Mouse (Mus musculus): ENCODE data around the gene Tas2r125.
"Not testable (repeated sequence)": the region's sequence is repeated elsewhere in the genome, so short reads cannot be mapped to it uniquely, and the experiment has no call there.

Gene Tas2r125

GRCm38 (mm10) chr6:132909351-132909750, at the start of gene Tas2r125:
TSS of gene Tas2r125 (plus strand) at chr6:132909651.
- ChIA-PET POLR2A (no interaction called here), CTCF (no interaction called here)

DNA sequence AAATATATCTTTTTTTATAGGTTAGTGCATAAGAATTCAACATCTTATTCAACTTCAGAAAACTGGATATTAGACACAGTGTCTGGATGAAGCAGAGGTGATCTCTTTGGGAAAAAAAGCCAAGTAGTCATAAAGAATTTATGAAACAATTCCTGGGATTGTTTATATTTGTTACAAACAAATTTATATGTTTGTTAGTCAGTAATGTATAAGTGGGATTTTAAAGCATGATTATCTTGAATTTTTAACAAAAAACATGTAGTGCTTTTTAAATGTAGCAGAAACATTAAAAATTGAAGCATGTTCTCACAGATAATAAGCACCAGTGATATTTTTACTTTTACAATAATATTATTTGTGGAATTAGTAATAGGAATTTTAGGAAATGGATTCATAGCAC, 41.7 kb upstream of the Tas2r125 start, which contains the start of gene Tas2r110:
Gene Tas2r110 (plus strand): TSS at position 301 of the 400 bp plus-strand sequence.
- ChIA-PET POLR2A (no interaction called here), CTCF (no interaction called here)

DNA sequence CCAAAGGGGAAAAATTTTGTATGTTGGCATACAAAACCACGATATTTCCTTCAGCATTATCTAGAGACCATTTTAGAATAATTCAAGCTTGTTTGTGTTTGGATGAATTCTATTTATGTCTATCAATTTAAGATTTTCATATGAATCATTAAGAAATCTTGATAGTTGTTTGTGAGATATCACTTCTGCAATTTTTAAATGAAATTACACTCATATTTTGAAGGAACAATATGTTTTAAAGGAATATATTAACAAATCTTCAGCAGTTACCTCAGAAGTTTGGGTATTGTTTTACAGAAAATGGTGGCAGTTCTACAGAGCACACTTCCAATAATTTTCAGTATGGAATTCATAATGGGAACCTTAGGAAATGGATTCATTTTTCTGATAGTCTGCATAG, 16.7 kb upstream of the Tas2r125 start, which contains the start of gene Tas2r113:
Gene Tas2r113 (plus strand): TSS at position 301 of the 400 bp plus-strand sequence.
- ChIA-PET POLR2A (no interaction called here), CTCF (no interaction called here)

GRCm38 (mm10) chr6:132941376-132941775, 31.9 kb downstream of the Tas2r125 start:
- CTCF ChIA-PET, POLR2A ChIA-PET: not testable (repeated sequence)

GRCm38 (mm10) chr6:132950802-132951201, 41.4 kb downstream of the Tas2r125 start, which contains the start of gene Tas2r129:
TSS of gene Tas2r129 (plus strand) at chr6:132951102.
- POLR2A ChIA-PET, result no interaction called here
- CTCF ChIA-PET, result no interaction called here

DNA sequence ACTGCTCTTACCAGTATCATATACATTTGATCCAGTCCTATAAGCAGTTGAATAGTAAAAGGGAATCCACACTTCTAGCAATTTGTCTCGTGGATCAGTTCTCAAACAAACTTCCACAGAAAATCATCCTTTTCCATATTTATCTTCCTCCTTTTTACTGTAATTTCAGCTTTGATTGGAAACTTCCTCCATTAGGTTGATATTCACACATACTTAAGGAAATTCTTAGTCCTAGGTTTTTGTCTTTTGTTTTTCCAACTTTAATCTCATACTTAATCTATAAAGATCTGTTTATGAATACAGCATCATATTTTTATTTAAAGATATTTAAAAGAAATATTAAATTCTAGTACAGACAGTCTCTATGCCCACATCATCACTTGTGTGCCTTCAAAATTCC, 48.4 kb downstream of the Tas2r125 start, which contains the start of gene Tas2r131:
Gene Tas2r131 (minus strand): TSS at position 101 of the 400 bp plus-strand sequence.
- ChIA-PET CTCF (no interaction called here), POLR2A (no interaction called here)

Measured in embryonic stem cell, embryonic (primary cell).